Mouse (Mus musculus) thymus, adult 2 months (tissue): ENCODE measurements around the gene Tmem136.

Experiments used
- CTCF ChIP-seq: fragments of 200-500 bp; IDR thresholded peaks from 2 replicates; pipeline ENCODE4 v1.5.1; 2012; ENCODE audit warnings: mild to moderate bottlenecking, control low read depth, low read length, moderate library complexity, borderline replicate concordance; ENCODE audit not compliant: control insufficient read depth, poor library complexity, insufficient read depth; ENCODE audit errors: extremely low read depth
- POLR2A ChIP-seq: fragments of 200-500 bp; IDR thresholded peaks from 2 replicates; pipeline ENCODE4 v1.6.1; 2012; ENCODE audit warnings: mild to moderate bottlenecking, low read length, control low read depth, moderate library complexity; ENCODE audit not compliant: control insufficient read depth, poor library complexity, insufficient read depth; ENCODE audit errors: extremely low read depth

DNA sequence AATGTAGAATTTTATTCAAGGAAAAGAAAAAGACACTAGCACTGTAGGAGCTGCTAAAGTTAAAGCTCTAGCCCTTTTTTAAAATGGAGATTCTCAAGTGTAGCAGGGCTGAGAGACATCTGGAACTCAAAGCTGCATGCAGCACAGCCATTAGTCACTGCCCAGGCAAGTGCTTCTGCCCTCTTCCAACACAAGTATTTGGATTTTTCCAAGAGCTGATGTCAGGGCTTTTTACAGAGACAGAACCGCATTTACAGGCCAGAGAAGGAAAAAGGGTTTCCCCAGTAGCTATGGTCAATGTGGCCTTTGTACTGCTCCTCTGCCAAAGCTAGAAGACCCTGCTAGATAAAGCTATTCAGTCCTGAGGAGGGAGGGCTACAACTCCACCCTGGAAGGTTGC lies 54.8 kb downstream of the Tmem136 start:
- no peak for TF ChIP-seq CTCF
- TF ChIP-seq POLR2A, result no peak
